Mouse (Mus musculus): Measurements from ENCODE around the gene Wfdc13. TPM values are rescaled to one million over a fixed set of nuclear protein-coding genes. Genes with fewer than 3 reads are reported as not detected.

The Wfdc13 gene
- polyA plus RNA-seq, 1 experiment from 2014 or later = not detected

GRCm38 (mm10) chr2:164676103-164676502 is 8.8 kb upstream of the Wfdc13 start:
- Histone ChIP-seq H3K4me2 (no peak overlapping the region), H3K4me3 (replicated peaks) (no peak overlapping the region), H3K9ac (replicated peaks) (no peak overlapping the region), H3K9me3 (peaks cover 10% of the 10 kb centered on the region; the same call in 1 of the 2 replicates), H3K36me3 (no peaks in the 10 kb centered on the region), H3K4me1 (replicated peaks) (0 out of 2 replicates have a peak, but pooled peaks cover 8% of the 10 kb centered on the region), H3K27ac (no peak overlapping the region), H3K27me3 (no peaks in the 10 kb centered on the region)
- WGBS = 81% methylated on average over 7 of the region's 7 CpGs
- no peak for ATAC-seq (ENCODE audit: insufficient number of reproducible peaks, insufficient read depth, low FRiP score, low TSS enrichment, low read depth)

DNA sequence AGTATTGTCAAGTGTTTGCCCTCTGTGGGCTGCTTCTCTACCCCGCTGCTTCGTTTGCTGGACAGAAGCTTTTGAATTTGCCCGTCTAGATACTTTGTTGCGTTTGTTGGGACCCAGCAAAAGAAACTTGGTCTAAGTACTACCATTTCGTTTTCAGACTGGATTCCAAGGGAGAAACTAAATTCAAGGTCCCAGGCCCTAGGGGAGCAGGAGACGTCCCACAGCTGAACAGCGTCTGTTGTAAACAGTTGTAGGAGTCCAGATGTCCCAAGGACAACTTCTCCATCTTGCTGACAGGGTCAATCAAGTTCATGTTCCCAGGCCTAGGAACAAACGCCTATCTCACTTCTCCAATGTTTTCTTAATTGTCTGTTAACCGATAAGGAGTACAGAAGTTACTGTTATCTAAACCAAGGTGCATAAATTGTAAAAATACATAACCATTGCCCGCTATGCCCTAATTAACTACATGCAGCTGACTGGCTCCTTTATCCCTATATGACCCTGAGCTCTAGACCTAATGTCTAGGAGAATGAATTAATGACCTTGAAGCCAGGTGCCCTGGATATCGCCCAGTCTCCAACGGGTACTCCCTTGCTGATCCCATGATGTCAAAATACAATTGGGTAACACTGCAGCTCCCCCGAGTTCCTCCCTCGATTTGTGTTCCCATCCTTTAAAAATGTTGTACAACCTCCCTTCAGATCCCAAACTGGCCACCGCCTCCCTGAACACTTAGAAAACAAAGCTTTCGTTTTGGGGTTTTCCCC is 7.8 kb upstream of the Wfdc13 start:
- H3K4me1 ChIP-seq (replicated peaks) = 0 out of 2 replicates have a peak, but pooled peaks cover 8% of the 10 kb centered on the region
- H3K4me3 ChIP-seq (replicated peaks) = no peak overlapping the region
- H3K4me2 ChIP-seq = no peak overlapping the region
- ATAC-seq (ENCODE audit: insufficient number of reproducible peaks, insufficient read depth, low FRiP score, low TSS enrichment, low read depth) = no peak
- H3K27ac ChIP-seq = no peak overlapping the region
- H3K36me3 ChIP-seq = no peaks in the 10 kb centered on the region
- 83% methylated on average over 16 of the region's 16 CpGs for WGBS
- no peaks in the 10 kb centered on the region for H3K27me3 ChIP-seq
- H3K9me3 ChIP-seq = peaks cover 10% of the 10 kb centered on the region; the same call in 1 of the 2 replicates
- H3K9ac ChIP-seq (replicated peaks) = no peak overlapping the region

GRCm38 (mm10) chr2:164678848-164679625 is 5.9 kb upstream of the Wfdc13 start:
- Histone ChIP-seq H3K27ac (no peak overlapping the region), H3K4me2 (peak overlapping the region; percentile 58), H3K9ac (replicated peaks) (no peak overlapping the region), H3K27me3 (no peaks in the 10 kb centered on the region), H3K36me3 (no peaks in the 10 kb centered on the region), H3K4me3 (replicated peaks) (peak overlapping the region; percentile 34), H3K4me1 (replicated peaks) (0 out of 2 replicates have a peak, but pooled peaks cover 8% of the 10 kb centered on the region), H3K9me3 (0 out of 2 replicates have a peak, but pooled peaks cover 5% of the 10 kb centered on the region)
- WGBS = 18% methylated on average over 19 of the region's 19 CpGs
- ATAC-seq (ENCODE audit: insufficient number of reproducible peaks, insufficient read depth, low FRiP score, low TSS enrichment, low read depth) = 0 out of 2 replicates have a peak, but pooled peaks have one; percentile 56

- Histone ChIP-seq H3K4me3 (replicated peaks) (no peak overlapping the region), H3K4me1 (replicated peaks) (0 out of 2 replicates have a peak, but pooled peaks cover 8% of the 10 kb centered on the region), H3K27ac (no peak overlapping the region), H3K9me3 (0 out of 2 replicates have a peak, but pooled peaks cover 5% of the 10 kb centered on the region), H3K36me3 (no peaks in the 10 kb centered on the region), H3K27me3 (no peaks in the 10 kb centered on the region), H3K9ac (replicated peaks) (no peak overlapping the region), H3K4me2 (no peak overlapping the region)
- WGBS = 35% methylated on average over 3 of the region's 3 CpGs
- no peak for ATAC-seq (ENCODE audit: insufficient number of reproducible peaks, insufficient read depth, low FRiP score, low TSS enrichment, low read depth)
Observed at GRCm38 (mm10) chr2:164679906-164680305, 5.0 kb upstream of the Wfdc13 start.

DNA sequence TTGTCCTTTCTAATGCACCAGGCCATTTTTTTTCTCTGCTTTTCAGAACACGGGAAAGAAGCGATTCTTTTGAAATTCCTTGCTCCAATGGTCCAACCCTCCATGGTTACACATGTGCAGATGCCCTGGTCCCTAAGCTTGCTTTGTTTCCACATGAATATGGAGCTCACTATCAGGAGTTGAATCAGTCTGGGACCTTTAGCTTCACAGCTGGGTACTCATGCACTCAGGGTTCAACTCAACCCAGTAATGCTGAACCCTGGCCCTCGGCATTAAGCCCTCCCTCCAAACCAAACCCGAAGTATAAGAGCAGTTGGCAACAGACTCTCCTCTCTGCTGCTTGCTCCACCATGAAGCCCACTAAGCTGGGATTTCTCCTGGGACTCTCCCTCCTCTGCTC is 13.3 kb downstream of the Wfdc13 start, which contains the start of gene Spint4:
Gene Spint4, plus strand, starts transcription at position 301 of the 400 bp plus-strand sequence.
- no peaks in the 10 kb centered on the region for H3K9me3 ChIP-seq
- H3K27me3 ChIP-seq = no peaks in the 10 kb centered on the region
- no peak within 1 kb of the TSS for H3K4me3 ChIP-seq (replicated peaks)
- no peaks in the 10 kb centered on the region for H3K36me3 ChIP-seq
- no peaks in the 10 kb centered on the region for H3K4me1 ChIP-seq (replicated peaks)
- WGBS = 79% methylated on average over 4 of the region's 4 CpGs
- H3K9ac ChIP-seq (replicated peaks) = no peak within 1 kb of the TSS
- no peak within 1 kb of the TSS for H3K4me2 ChIP-seq
- ATAC-seq (ENCODE audit: insufficient number of reproducible peaks, insufficient read depth, low FRiP score, low TSS enrichment, low read depth) = no peak
- H3K27ac ChIP-seq = no peak within 1 kb of the TSS

DNA sequence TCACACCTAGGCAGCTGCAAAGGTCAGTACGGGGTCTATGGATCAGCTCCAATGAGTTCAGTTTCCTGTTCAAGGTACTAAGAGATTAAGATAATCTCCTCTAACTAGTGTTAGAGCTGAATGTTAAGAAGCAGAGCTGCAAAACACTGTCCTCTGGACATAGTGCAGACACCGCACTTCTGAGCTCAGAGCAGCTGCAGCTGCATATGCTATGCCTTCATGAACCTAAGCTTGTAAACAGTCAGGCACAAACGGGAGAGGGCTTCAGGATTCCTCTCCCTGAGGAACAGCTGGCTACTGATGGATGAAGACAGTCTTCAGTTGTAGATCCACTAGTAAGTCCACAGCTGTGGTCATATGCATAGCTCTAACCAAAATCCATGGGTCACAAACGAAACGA is 16.1 kb downstream of the Wfdc13 start:
- ATAC-seq (ENCODE audit: insufficient number of reproducible peaks, insufficient read depth, low FRiP score, low TSS enrichment, low read depth) = no peak
- H3K27me3 ChIP-seq = no peaks in the 10 kb centered on the region
- H3K27ac ChIP-seq = no peak overlapping the region
- no peaks in the 10 kb centered on the region for H3K9me3 ChIP-seq
- no peak overlapping the region for H3K4me2 ChIP-seq
- H3K9ac ChIP-seq (replicated peaks) = no peak overlapping the region
- H3K4me3 ChIP-seq (replicated peaks) = no peak overlapping the region
- no peaks in the 10 kb centered on the region for H3K36me3 ChIP-seq
- H3K4me1 ChIP-seq (replicated peaks) = no peaks in the 10 kb centered on the region
- 72% methylated on average over 5 of the region's 5 CpGs for WGBS

DNA sequence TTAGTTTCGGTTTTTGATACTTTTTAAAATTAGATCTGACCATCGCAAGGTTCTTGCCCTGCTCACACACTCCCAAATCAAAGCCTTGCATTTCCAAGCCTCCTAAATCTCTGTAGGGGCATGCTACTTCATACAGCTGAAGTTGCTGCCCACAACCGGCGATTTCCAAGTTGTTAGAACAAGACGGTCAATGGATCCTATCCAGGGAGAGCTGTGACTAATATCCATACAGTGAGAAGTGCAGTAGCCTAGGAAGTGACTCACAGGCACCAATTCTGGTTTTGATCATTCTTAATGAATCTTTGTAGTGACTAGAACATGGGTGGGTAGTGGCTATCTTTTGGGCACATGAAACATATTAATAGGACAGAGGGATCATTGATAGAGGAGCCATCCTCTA is 16.9 kb downstream of the Wfdc13 start:
- Histone ChIP-seq H3K4me3 (replicated peaks) (no peak overlapping the region), H3K4me1 (replicated peaks) (no peaks in the 10 kb centered on the region), H3K27me3 (no peaks in the 10 kb centered on the region), H3K9me3 (no peaks in the 10 kb centered on the region), H3K27ac (no peak overlapping the region), H3K9ac (replicated peaks) (no peak overlapping the region), H3K4me2 (no peak overlapping the region), H3K36me3 (no peaks in the 10 kb centered on the region)
- no peak for ATAC-seq (ENCODE audit: insufficient number of reproducible peaks, insufficient read depth, low FRiP score, low TSS enrichment, low read depth)
- 86% methylated on average over 5 of the region's 5 CpGs for WGBS

DNA sequence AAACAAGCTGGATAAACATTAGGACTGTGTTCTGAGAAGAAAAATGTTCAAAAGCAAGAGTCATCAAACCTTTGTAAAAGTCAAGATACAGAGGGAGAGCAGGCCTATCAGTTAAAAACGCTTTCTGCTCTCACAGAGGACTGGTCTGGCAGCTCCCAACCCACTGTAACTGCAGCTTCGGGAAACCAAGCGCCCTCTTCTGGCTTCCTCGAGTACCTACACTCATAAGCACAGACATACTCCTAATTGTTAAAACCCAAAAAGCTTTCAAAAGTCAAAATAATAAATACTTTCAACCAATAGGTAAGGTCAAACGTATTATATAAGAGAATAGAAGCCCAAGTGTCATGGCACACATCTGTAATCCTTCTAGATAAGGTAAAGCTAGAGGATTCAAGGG is 19.3 kb downstream of the Wfdc13 start:
- H3K36me3 ChIP-seq = no peaks in the 10 kb centered on the region
- WGBS = 78% methylated on average over 5 of the region's 5 CpGs
- no peak overlapping the region for H3K4me3 ChIP-seq (replicated peaks)
- no peak overlapping the region for H3K27ac ChIP-seq
- no peak overlapping the region for H3K9ac ChIP-seq (replicated peaks)
- ATAC-seq (ENCODE audit: insufficient number of reproducible peaks, insufficient read depth, low FRiP score, low TSS enrichment, low read depth) = no peak
- 0 out of 2 replicates have a peak, but pooled peaks cover 2% of the 10 kb centered on the region for H3K27me3 ChIP-seq
- no peak overlapping the region for H3K4me2 ChIP-seq
- no peaks in the 10 kb centered on the region for H3K9me3 ChIP-seq
- H3K4me1 ChIP-seq (replicated peaks) = no peaks in the 10 kb centered on the region

DNA sequence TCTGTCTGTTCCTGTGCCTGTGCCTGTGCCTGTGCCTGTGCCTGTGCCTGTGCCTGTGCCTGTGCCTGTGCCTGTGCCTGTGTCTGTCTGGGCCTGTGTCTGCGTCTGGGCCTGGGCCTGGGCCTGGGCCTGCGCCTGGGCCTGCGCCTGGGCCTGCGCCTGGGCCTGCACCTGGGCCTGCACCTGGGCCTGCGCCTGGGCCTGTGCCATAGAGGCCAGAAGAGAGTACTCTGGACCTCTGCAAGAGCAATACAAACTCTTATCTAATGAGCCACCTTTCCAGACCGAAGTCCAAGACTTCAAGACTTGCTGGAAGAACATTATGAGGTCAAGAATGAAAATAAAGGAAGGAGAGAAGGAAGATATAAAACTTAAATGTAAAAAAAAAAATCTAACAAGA is 20.4 kb downstream of the Wfdc13 start:
- Histone ChIP-seq H3K4me2 (no peak overlapping the region), H3K9ac (replicated peaks) (no peak overlapping the region), H3K4me1 (replicated peaks) (no peaks in the 10 kb centered on the region), H3K9me3 (no peaks in the 10 kb centered on the region), H3K36me3 (no peaks in the 10 kb centered on the region), H3K27ac (no peak overlapping the region), H3K27me3 (0 out of 2 replicates have a peak, but pooled peaks cover 2% of the 10 kb centered on the region), H3K4me3 (replicated peaks) (no peak overlapping the region)
- WGBS = 89% methylated on average over 6 of the region's 6 CpGs
- ATAC-seq (ENCODE audit: insufficient number of reproducible peaks, insufficient read depth, low FRiP score, low TSS enrichment, low read depth) = no peak

DNA sequence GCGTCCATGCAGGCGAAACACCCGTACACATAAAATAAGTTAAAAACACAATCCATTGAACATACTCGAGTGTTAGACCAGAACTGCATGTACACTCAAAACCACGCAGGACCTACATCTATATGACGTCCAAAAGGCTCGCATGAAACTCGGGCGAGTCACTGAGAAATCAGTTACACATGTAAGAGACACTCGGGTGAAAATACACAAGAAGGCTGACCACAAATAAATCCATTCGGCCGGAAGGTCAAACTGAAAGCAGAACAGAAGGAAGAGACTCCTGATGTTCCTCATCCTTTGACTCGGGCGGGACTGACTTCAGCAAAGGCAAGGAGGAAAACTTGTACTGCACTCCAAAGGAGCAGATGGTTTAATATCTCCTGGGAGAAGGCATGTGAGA is 21.1 kb downstream of the Wfdc13 start:
- ATAC-seq (ENCODE audit: insufficient number of reproducible peaks, insufficient read depth, low FRiP score, low TSS enrichment, low read depth) = no peak
- WGBS = 88% methylated on average over 14 of the region's 14 CpGs
- Histone ChIP-seq H3K27me3 (0 out of 2 replicates have a peak, but pooled peaks cover 2% of the 10 kb centered on the region), H3K4me2 (no peak overlapping the region), H3K4me3 (replicated peaks) (no peak overlapping the region), H3K27ac (no peak overlapping the region), H3K4me1 (replicated peaks) (no peaks in the 10 kb centered on the region), H3K9ac (replicated peaks) (no peak overlapping the region), H3K9me3 (no peaks in the 10 kb centered on the region), H3K36me3 (no peaks in the 10 kb centered on the region)

GRCm38 (mm10) chr2:164715005-164715404 is 30.1 kb downstream of the Wfdc13 start, which contains the start of gene Spint5:
Spint5 (plus strand) TSS chr2:164715305.
- no peak within 1 kb of the TSS for H3K4me2 ChIP-seq
- H3K4me3 ChIP-seq (replicated peaks) = no peak within 1 kb of the TSS
- no peaks in the 10 kb centered on the region; the same call in 1 of the 2 replicates for H3K4me1 ChIP-seq (replicated peaks)
- H3K27me3 ChIP-seq = no peaks in the 10 kb centered on the region
- WGBS = 76% methylated on average over 6 of the region's 6 CpGs
- no peak within 1 kb of the TSS for H3K27ac ChIP-seq
- no peaks in the 10 kb centered on the region for H3K36me3 ChIP-seq
- H3K9ac ChIP-seq (replicated peaks) = no peak within 1 kb of the TSS
- no peak for ATAC-seq (ENCODE audit: insufficient number of reproducible peaks, insufficient read depth, low FRiP score, low TSS enrichment, low read depth)
- no peaks in the 10 kb centered on the region for H3K9me3 ChIP-seq

Data from limb, embryonic 12.5 days (tissue).